In the genomic region with DNA sequence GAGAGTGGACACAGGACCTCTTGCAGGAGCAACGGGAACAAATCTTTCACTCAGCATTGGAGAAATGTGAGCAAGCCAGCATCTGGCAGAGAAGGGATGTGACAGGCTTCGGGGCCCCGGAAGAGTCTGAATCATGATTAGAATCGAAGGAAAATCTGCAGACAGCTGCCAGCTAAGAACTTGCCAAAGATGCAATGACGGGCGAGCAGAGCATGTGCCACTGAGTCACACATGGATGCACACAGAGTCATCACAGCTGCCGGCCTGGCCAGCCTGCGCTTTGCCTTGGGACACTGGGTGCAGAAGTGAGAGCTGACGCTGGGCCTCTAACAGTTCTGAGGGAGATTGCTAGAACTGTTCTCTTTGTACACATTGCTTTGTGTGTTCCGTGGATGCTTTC, we compare ENCODE assay signal across 11 mouse cellular contexts.
A peak's percentile ranks its signal among the peaks of the same experiment; 100 is the strongest.
DNase-seq lines count a peak whose midpoint lies in the region; ATAC-seq and TF ChIP-seq lines count a peak whose summit lies in the region.
"Had no signal": no experiment of that assay in that cellular context is flagged by ENCODE, and none has a peak within 500 bp of the region (broad histone marks: within the 10 kb centered on the region; RNA-seq: fewer than 3 reads in every experiment).

No protein-coding gene starts in this region.

- peaks cover 6% of the 10 kb centered on the region; the same call in 1 of the 2 replicates for H3K4me1 ChIP-seq in forebrain, embryonic 10.5 days
- peaks cover 6% of the 10 kb centered on the region; the same call in 1 of the 2 replicates for H3K4me1 ChIP-seq in forebrain, embryonic 12.5 days
- no peaks in the 10 kb centered on the region for H3K4me1 ChIP-seq in midbrain, embryonic 16.5 days (ENCODE audit: control insufficient read depth, insufficient read depth, low read length)
- no peaks in the 10 kb centered on the region for H3K4me1 ChIP-seq in midbrain, embryonic 15.5 days
- 0 out of 2 replicates have a peak, but pooled peaks cover 5% of the 10 kb centered on the region for H3K4me1 ChIP-seq in hindbrain, postnatal 0 days (ENCODE audit: insufficient read depth, low read length)
- H3K4me1 ChIP-seq: megakaryocyte, embryonic 14.5 days had no signal

- H3K9me3 ChIP-seq in forebrain, embryonic 10.5 days: no peaks in the 10 kb centered on the region
- H3K9me3 ChIP-seq in forebrain, embryonic 12.5 days: no peaks in the 10 kb centered on the region
- H3K9me3 ChIP-seq in midbrain, embryonic 16.5 days (replicated peaks; ENCODE audit: control insufficient read depth, low read length, poor library complexity, severe bottlenecking): no peaks in the 10 kb centered on the region
- no peaks in the 10 kb centered on the region for H3K9me3 ChIP-seq in midbrain, embryonic 15.5 days
- H3K9me3 ChIP-seq in hindbrain, postnatal 0 days (ENCODE audit: low read length): no peaks in the 10 kb centered on the region
- H3K9me3 ChIP-seq: limb, embryonic 10.5 days; megakaryocyte, embryonic 14.5 days had no signal

- DNase-seq in forebrain, embryonic 10.5 days (ENCODE audit: extremely low spot score, low spot score): no peak
- peak; percentile 79 for DNase-seq in hindbrain, postnatal 0 days (ENCODE audit: low spot score)
- DNase-seq in right cerebral cortex, postnatal 10 days (ENCODE audit: low spot score in 2 of 2): peak; percentile 47 to 60
- DNase-seq in B cell, adult 2 months: no peak
- no peak for DNase-seq in thymus, postnatal 25 days
- DNase-seq: adrenal gland, adult 8-10 months had no signal

- WGBS in forebrain, embryonic 10.5 days: 86% methylated on average over 10 of the region's 10 CpGs
- WGBS in forebrain, embryonic 12.5 days: 75% methylated on average over 10 of the region's 10 CpGs
- WGBS in midbrain, embryonic 16.5 days: 62% methylated on average over 10 of the region's 10 CpGs
- 59% methylated on average over 10 of the region's 10 CpGs for WGBS in midbrain, embryonic 15.5 days
- 43% methylated on average over 10 of the region's 10 CpGs for WGBS in hindbrain, postnatal 0 days

- H3K27ac ChIP-seq in forebrain, embryonic 10.5 days: 0 out of 2 replicates have a peak overlapping the region, but pooled peaks have one; percentile 17
- no peak overlapping the region for H3K27ac ChIP-seq in forebrain, embryonic 12.5 days
- H3K27ac ChIP-seq in midbrain, embryonic 16.5 days (ENCODE audit: low read length): no peak overlapping the region
- H3K27ac ChIP-seq in midbrain, embryonic 15.5 days: no peak overlapping the region
- no peak overlapping the region for H3K27ac ChIP-seq in hindbrain, postnatal 0 days
- H3K27ac ChIP-seq: limb, embryonic 10.5 days had no signal

- no peak for ATAC-seq in forebrain, embryonic 12.5 days (ENCODE audit: low FRiP score)
- ATAC-seq in midbrain, embryonic 16.5 days: 0 out of 2 replicates have a peak, but pooled peaks have one; percentile 28
- no peak for ATAC-seq in midbrain, embryonic 15.5 days (replicated peaks)
- peak; percentile 76 for ATAC-seq in hindbrain, postnatal 0 days

- no peaks in the 10 kb centered on the region for H3K36me3 ChIP-seq in forebrain, embryonic 10.5 days (replicated peaks)
- no peaks in the 10 kb centered on the region for H3K36me3 ChIP-seq in forebrain, embryonic 12.5 days (replicated peaks)
- no peaks in the 10 kb centered on the region for H3K36me3 ChIP-seq in midbrain, embryonic 16.5 days (ENCODE audit: control insufficient read depth, insufficient read depth, low read length)
- no peaks in the 10 kb centered on the region for H3K36me3 ChIP-seq in midbrain, embryonic 15.5 days (replicated peaks)
- H3K36me3 ChIP-seq in hindbrain, postnatal 0 days (ENCODE audit: insufficient read depth, low read length): no peaks in the 10 kb centered on the region
- H3K36me3 ChIP-seq: limb, embryonic 10.5 days had no signal

- no peak overlapping the region for H3K4me3 ChIP-seq in forebrain, embryonic 10.5 days
- no peak overlapping the region for H3K4me3 ChIP-seq in forebrain, embryonic 12.5 days (replicated peaks)
- no peak overlapping the region for H3K4me3 ChIP-seq in midbrain, embryonic 16.5 days (ENCODE audit: low read depth, low read length)
- no peak overlapping the region for H3K4me3 ChIP-seq in midbrain, embryonic 15.5 days
- no peak overlapping the region for H3K4me3 ChIP-seq in hindbrain, postnatal 0 days (ENCODE audit: low read length)
- H3K4me3 ChIP-seq: limb, embryonic 10.5 days; megakaryocyte, embryonic 14.5 days had no signal

- no peak for TF ChIP-seq CTCF in hindbrain, postnatal 0 days (IDR thresholded peaks at IDR 0.05; ENCODE audit: low read depth)

- H3K9ac ChIP-seq in forebrain, embryonic 12.5 days: no peak overlapping the region
- no peak overlapping the region for H3K9ac ChIP-seq in midbrain, embryonic 16.5 days (ENCODE audit: low read depth, low read length)
- no peak overlapping the region for H3K9ac ChIP-seq in midbrain, embryonic 15.5 days
- H3K9ac ChIP-seq in hindbrain, postnatal 0 days (replicated peaks; ENCODE audit: low read length): no peak overlapping the region

- H3K4me2 ChIP-seq in forebrain, embryonic 12.5 days: no peak overlapping the region
- H3K4me2 ChIP-seq in midbrain, embryonic 16.5 days (ENCODE audit: low read length): no peak overlapping the region
- H3K4me2 ChIP-seq in midbrain, embryonic 15.5 days: no peak overlapping the region
- H3K4me2 ChIP-seq in hindbrain, postnatal 0 days (ENCODE audit: low read depth, low read length): no peak overlapping the region

- H3K27me3 ChIP-seq in forebrain, embryonic 10.5 days (ENCODE audit: poor library complexity, severe bottlenecking): no peaks in the 10 kb centered on the region
- H3K27me3 ChIP-seq in forebrain, embryonic 12.5 days: no peaks in the 10 kb centered on the region
- H3K27me3 ChIP-seq in midbrain, embryonic 16.5 days (ENCODE audit: control insufficient read depth, insufficient read depth, low read depth, low read length): no peaks in the 10 kb centered on the region
- no peaks in the 10 kb centered on the region for H3K27me3 ChIP-seq in midbrain, embryonic 15.5 days (replicated peaks)
- no peaks in the 10 kb centered on the region for H3K27me3 ChIP-seq in hindbrain, postnatal 0 days (ENCODE audit: insufficient read depth, low read length)

Comparison
In these comparisons a context has a peak if more than half of its experiments do, and no peak if none do; other contexts are left out.
1. ATAC-seq: peak in midbrain, embryonic 16.5 days (single experiment) and hindbrain, postnatal 0 days (single experiment); none in forebrain, embryonic 12.5 days (single experiment) and midbrain, embryonic 15.5 days (single experiment).
2. DNase-seq: peak in hindbrain, postnatal 0 days (single experiment) and right cerebral cortex, postnatal 10 days (2 of 2); none in forebrain, embryonic 10.5 days (single experiment), B cell, adult 2 months (0 of 2) and thymus, postnatal 25 days (single experiment).